Mouse (Mus musculus): ENCODE data around the gene Arhgef3. TPM values are rescaled to one million over a fixed set of nuclear protein-coding genes. Genes with fewer than 3 reads are reported as not detected.

Arhgef3 gene
- total and polyA plus RNA-seq, 2 experiments from 2014 or later, result 17.9 to 21.4 TPM

- Histone ChIP-seq H3K4me2 (ENCODE audit: low read depth, low read length) (no peak overlapping the region), H3K9me3 (replicated peaks; ENCODE audit: control insufficient read depth, low read length) (no peaks in the 10 kb centered on the region), H3K9ac (replicated peaks; ENCODE audit: low read depth, low read length) (no peak overlapping the region), H3K4me1 (ENCODE audit: control insufficient read depth, insufficient read depth) (peaks cover 15% of the 10 kb centered on the region; the same call in 1 of the 2 replicates), H3K36me3 (replicated peaks; ENCODE audit: control insufficient read depth, insufficient read depth, low read length) (no peaks in the 10 kb centered on the region), H3K4me3 (ENCODE audit: low read depth, low read length) (no peak overlapping the region), H3K27me3 (ENCODE audit: control insufficient read depth, insufficient read depth, low read length) (no peaks in the 10 kb centered on the region), H3K27ac (ENCODE audit: low read depth) (no peak overlapping the region)
- no peak for ATAC-seq (ENCODE audit: insufficient read depth, low read depth)
- DNase-seq (ENCODE audit: low spot score), result no peak
- WGBS, result 84% methylated on average over 5 of the region's 5 CpGs
- no peak for TF ChIP-seq CTCF (IDR thresholded peaks at IDR 0.05; ENCODE audit: low read depth)
- no peak for TF ChIP-seq EP300 (IDR thresholded peaks at IDR 0.05; ENCODE audit: low read depth)
Measured at GRCm38 (mm10) chr14:27373498-27373897, 258.8 kb downstream of the Arhgef3 start.

- peak overlapping the region; percentile 39; the same call in 1 of the 2 replicates for H3K27ac ChIP-seq (ENCODE audit: low read depth)
- H3K9ac ChIP-seq (replicated peaks; ENCODE audit: low read depth, low read length), result no peak overlapping the region
- TF ChIP-seq EP300 (IDR thresholded peaks at IDR 0.05; ENCODE audit: low read depth) (no peak), CTCF (IDR thresholded peaks at IDR 0.05; ENCODE audit: low read depth) (no peak)
- H3K36me3 ChIP-seq (replicated peaks; ENCODE audit: control insufficient read depth, insufficient read depth, low read length), result no peaks in the 10 kb centered on the region
- DNase-seq (ENCODE audit: low spot score) (no peak), ATAC-seq (ENCODE audit: insufficient read depth, low read depth) (no peak)
- H3K27me3 ChIP-seq (ENCODE audit: control insufficient read depth, insufficient read depth, low read length), result no peaks in the 10 kb centered on the region
- 71% methylated on average over 5 of the region's 5 CpGs for WGBS
- no peak overlapping the region for H3K4me2 ChIP-seq (ENCODE audit: low read depth, low read length)
- no peak overlapping the region for H3K4me3 ChIP-seq (ENCODE audit: low read depth, low read length)
- H3K9me3 ChIP-seq (replicated peaks; ENCODE audit: control insufficient read depth, low read length), result no peaks in the 10 kb centered on the region
- no peaks in the 10 kb centered on the region for H3K4me1 ChIP-seq (ENCODE audit: control insufficient read depth, insufficient read depth)
Measured at GRCm38 (mm10) chr14:27376115-27376648, 261.5 kb downstream of the Arhgef3 start.

GRCm38 (mm10) chr14:27378669-27379068 is 264.0 kb downstream of the Arhgef3 start:
- H3K36me3 ChIP-seq (replicated peaks; ENCODE audit: control insufficient read depth, insufficient read depth, low read length), result 0 out of 2 replicates have a peak, but pooled peaks cover 2% of the 10 kb centered on the region
- no peak overlapping the region for H3K4me3 ChIP-seq (ENCODE audit: low read depth, low read length)
- ATAC-seq (ENCODE audit: insufficient read depth, low read depth) (no peak), DNase-seq (ENCODE audit: low spot score) (no peak)
- WGBS, result 91% methylated on average over 7 of the region's 7 CpGs
- H3K27ac ChIP-seq (ENCODE audit: low read depth), result no peak overlapping the region
- H3K9ac ChIP-seq (replicated peaks; ENCODE audit: low read depth, low read length), result no peak overlapping the region
- no peak for TF ChIP-seq EP300 (IDR thresholded peaks at IDR 0.05; ENCODE audit: low read depth)
- no peak for TF ChIP-seq CTCF (IDR thresholded peaks at IDR 0.05; ENCODE audit: low read depth)
- no peak overlapping the region for H3K4me2 ChIP-seq (ENCODE audit: low read depth, low read length)
- no peaks in the 10 kb centered on the region for H3K4me1 ChIP-seq (ENCODE audit: control insufficient read depth, insufficient read depth)
- no peaks in the 10 kb centered on the region for H3K27me3 ChIP-seq (ENCODE audit: control insufficient read depth, insufficient read depth, low read length)
- no peaks in the 10 kb centered on the region for H3K9me3 ChIP-seq (replicated peaks; ENCODE audit: control insufficient read depth, low read length)

- H3K9me3 ChIP-seq (replicated peaks; ENCODE audit: control insufficient read depth, low read length), result no peaks in the 10 kb centered on the region
- 0 out of 2 replicates have a peak, but pooled peaks cover 8% of the 10 kb centered on the region for H3K36me3 ChIP-seq (replicated peaks; ENCODE audit: control insufficient read depth, insufficient read depth, low read length)
- H3K27ac ChIP-seq (ENCODE audit: low read depth), result no peak overlapping the region
- H3K4me3 ChIP-seq (ENCODE audit: low read depth, low read length), result no peak overlapping the region
- TF ChIP-seq CTCF (IDR thresholded peaks at IDR 0.05; ENCODE audit: low read depth), result no peak
- TF ChIP-seq EP300 (IDR thresholded peaks at IDR 0.05; ENCODE audit: low read depth), result no peak
- DNase-seq (ENCODE audit: low spot score) (no peak), ATAC-seq (ENCODE audit: insufficient read depth, low read depth) (no peak)
- no peaks in the 10 kb centered on the region for H3K27me3 ChIP-seq (ENCODE audit: control insufficient read depth, insufficient read depth, low read length)
- no peaks in the 10 kb centered on the region for H3K4me1 ChIP-seq (ENCODE audit: control insufficient read depth, insufficient read depth)
- no peak overlapping the region for H3K4me2 ChIP-seq (ENCODE audit: low read depth, low read length)
- no peak overlapping the region for H3K9ac ChIP-seq (replicated peaks; ENCODE audit: low read depth, low read length)
- WGBS, result 80% methylated on average over 12 of the region's 12 CpGs
Measured at GRCm38 (mm10) chr14:27379404-27379803, 264.7 kb downstream of the Arhgef3 start.

- no peaks in the 10 kb centered on the region for H3K9me3 ChIP-seq (replicated peaks; ENCODE audit: control insufficient read depth, low read length)
- no peaks in the 10 kb centered on the region for H3K4me1 ChIP-seq (ENCODE audit: control insufficient read depth, insufficient read depth)
- H3K27ac ChIP-seq (ENCODE audit: low read depth), result no peak overlapping the region
- no peak overlapping the region for H3K9ac ChIP-seq (replicated peaks; ENCODE audit: low read depth, low read length)
- no peaks in the 10 kb centered on the region for H3K27me3 ChIP-seq (ENCODE audit: control insufficient read depth, insufficient read depth, low read length)
- WGBS, result 75% methylated on average over 7 of the region's 7 CpGs
- no peak overlapping the region for H3K4me3 ChIP-seq (ENCODE audit: low read depth, low read length)
- H3K36me3 ChIP-seq (replicated peaks; ENCODE audit: control insufficient read depth, insufficient read depth, low read length), result peaks cover 11% of the 10 kb centered on the region; the same call in 1 of the 2 replicates
- ATAC-seq (ENCODE audit: insufficient read depth, low read depth) (no peak), DNase-seq (ENCODE audit: low spot score) (no peak)
- no peak overlapping the region for H3K4me2 ChIP-seq (ENCODE audit: low read depth, low read length)
- TF ChIP-seq EP300 (IDR thresholded peaks at IDR 0.05; ENCODE audit: low read depth), result no peak
- TF ChIP-seq CTCF (IDR thresholded peaks at IDR 0.05; ENCODE audit: low read depth), result no peak
Measured at GRCm38 (mm10) chr14:27381459-27381858, 266.8 kb downstream of the Arhgef3 start.

GRCm38 (mm10) chr14:27383321-27383830 is 268.7 kb downstream of the Arhgef3 start:
- Histone ChIP-seq H3K27me3 (ENCODE audit: control insufficient read depth, insufficient read depth, low read length) (no peaks in the 10 kb centered on the region), H3K4me3 (ENCODE audit: low read depth, low read length) (no peak overlapping the region), H3K4me1 (ENCODE audit: control insufficient read depth, insufficient read depth) (no peaks in the 10 kb centered on the region), H3K4me2 (ENCODE audit: low read depth, low read length) (no peak overlapping the region), H3K9ac (replicated peaks; ENCODE audit: low read depth, low read length) (no peak overlapping the region), H3K27ac (ENCODE audit: low read depth) (no peak overlapping the region), H3K9me3 (replicated peaks; ENCODE audit: control insufficient read depth, low read length) (no peaks in the 10 kb centered on the region), H3K36me3 (replicated peaks; ENCODE audit: control insufficient read depth, insufficient read depth, low read length) (peaks cover 15% of the 10 kb centered on the region; the same call in 1 of the 2 replicates)
- no peak for DNase-seq (ENCODE audit: low spot score)
- no peak for TF ChIP-seq CTCF (IDR thresholded peaks at IDR 0.05; ENCODE audit: low read depth)
- TF ChIP-seq EP300 (IDR thresholded peaks at IDR 0.05; ENCODE audit: low read depth), result no peak
- WGBS, result 84% methylated on average over 5 of the region's 5 CpGs
- ATAC-seq (ENCODE audit: insufficient read depth, low read depth), result no peak
